Mouse (Mus musculus) small intestine, adult 2 months (tissue): ENCODE measurements at regions not wholly inside any gene's neighbourhood (a gene's known extent, or its start where the extent isn't known, plus 50 kb on each side); places are given as distances from the start of the nearest gene placed in this dataset.

Source experiments
- CTCF ChIP-seq: fragments of 200-500 bp; IDR thresholded peaks from 2 replicates; pipeline ENCODE4 v1.5.1; 2012; ENCODE audit warnings: low read depth, mild to moderate bottlenecking, control low read depth, inconsistent platforms, low read length, moderate library complexity, mixed read lengths; ENCODE audit not compliant: insufficient replicate concordance, insufficient read length; ENCODE audit errors: extremely low read depth
- POLR2A ChIP-seq: fragments of 200-500 bp; IDR thresholded peaks from 2 replicates; pipeline ENCODE4 v1.6.1; 2012; ENCODE audit warnings: low read depth, mild to moderate bottlenecking, control low read depth, inconsistent platforms, low read length, moderate library complexity

GRCm38 (mm10) chr16:84607503-84607902 lies 92.6 kb downstream of the A730009L09Rik start:
- TF ChIP-seq CTCF (no peak), POLR2A (no peak)
